Mouse (Mus musculus): ENCODE data around the gene Immp2l. TPM values are rescaled to one million over a fixed set of nuclear protein-coding genes. Genes with fewer than 3 reads are reported as not detected.

Gene Immp2l
- total and polyA plus RNA-seq, 2 experiments from 2014 or later: 1.7 to 10.9 TPM

DNA sequence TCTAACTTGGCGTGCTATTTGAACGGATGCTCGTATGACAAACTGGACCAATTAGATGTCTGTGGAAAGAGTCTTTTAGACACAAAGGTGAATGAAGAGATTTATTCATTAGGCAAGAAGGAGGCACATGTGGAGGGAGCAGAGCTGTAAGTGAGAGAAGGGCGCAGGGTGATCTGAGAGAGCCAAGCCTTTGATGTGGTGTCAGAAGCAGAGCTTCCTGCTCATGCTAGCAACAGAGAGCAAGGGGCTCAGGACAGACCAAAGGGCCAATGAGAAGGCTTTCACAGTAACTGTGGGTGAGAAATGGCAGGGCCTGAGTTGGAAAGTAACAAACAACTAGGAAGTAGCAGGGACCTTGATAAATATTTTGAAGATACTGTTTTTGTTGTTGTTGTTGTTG is 143.9 kb downstream of the Immp2l start:
- H3K4me1 ChIP-seq (ENCODE audit: insufficient read depth, low read length): no peaks in the 10 kb centered on the region
- no peak for DNase-seq (ENCODE audit: low spot score)
- H3K4me2 ChIP-seq (ENCODE audit: low read depth, low read length): no peak overlapping the region
- ATAC-seq: no peak
- no peak overlapping the region for H3K4me3 ChIP-seq (ENCODE audit: low read length)
- 85% methylated on average over 4 of the region's 4 CpGs for WGBS
- H3K9me3 ChIP-seq (ENCODE audit: low read length): no peaks in the 10 kb centered on the region
- no peak overlapping the region for H3K9ac ChIP-seq (replicated peaks; ENCODE audit: low read length)
- no peaks in the 10 kb centered on the region for H3K36me3 ChIP-seq (ENCODE audit: insufficient read depth, low read length)
- H3K27ac ChIP-seq: no peak overlapping the region
- no peak for TF ChIP-seq CTCF (IDR thresholded peaks at IDR 0.05; ENCODE audit: low read depth)
- no peaks in the 10 kb centered on the region for H3K27me3 ChIP-seq (ENCODE audit: insufficient read depth, low read length)

DNA sequence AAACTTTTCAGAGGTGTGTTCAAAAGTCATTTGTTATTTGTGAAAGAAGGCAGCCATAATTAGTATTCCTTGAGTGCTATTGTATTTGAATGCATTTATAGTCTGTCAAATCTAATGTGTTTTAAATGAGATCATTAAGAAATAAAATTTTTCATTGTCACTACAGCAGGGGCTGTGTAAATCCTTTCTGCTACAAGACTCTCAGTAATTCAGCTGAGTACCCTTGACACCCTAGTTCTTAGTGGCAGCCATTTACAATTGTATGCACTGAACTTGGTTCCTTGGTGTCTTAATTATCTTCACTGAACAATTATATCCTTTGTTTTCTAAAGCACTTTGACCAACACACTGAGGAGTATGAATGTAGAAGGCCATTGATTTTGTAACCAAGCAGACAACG is 146.2 kb downstream of the Immp2l start:
- no peaks in the 10 kb centered on the region for H3K4me1 ChIP-seq (ENCODE audit: insufficient read depth, low read length)
- H3K4me2 ChIP-seq (ENCODE audit: low read depth, low read length): no peak overlapping the region
- no peak for TF ChIP-seq CTCF (IDR thresholded peaks at IDR 0.05; ENCODE audit: low read depth)
- no peaks in the 10 kb centered on the region for H3K27me3 ChIP-seq (ENCODE audit: insufficient read depth, low read length)
- DNase-seq (ENCODE audit: low spot score): no peak
- no peak overlapping the region for H3K9ac ChIP-seq (replicated peaks; ENCODE audit: low read length)
- no peak overlapping the region for H3K4me3 ChIP-seq (ENCODE audit: low read length)
- WGBS: 37% methylated on average over 1 of the region's 1 CpGs
- H3K9me3 ChIP-seq (ENCODE audit: low read length): no peaks in the 10 kb centered on the region
- no peaks in the 10 kb centered on the region for H3K36me3 ChIP-seq (ENCODE audit: insufficient read depth, low read length)
- no peak overlapping the region for H3K27ac ChIP-seq
- ATAC-seq: no peak

DNA sequence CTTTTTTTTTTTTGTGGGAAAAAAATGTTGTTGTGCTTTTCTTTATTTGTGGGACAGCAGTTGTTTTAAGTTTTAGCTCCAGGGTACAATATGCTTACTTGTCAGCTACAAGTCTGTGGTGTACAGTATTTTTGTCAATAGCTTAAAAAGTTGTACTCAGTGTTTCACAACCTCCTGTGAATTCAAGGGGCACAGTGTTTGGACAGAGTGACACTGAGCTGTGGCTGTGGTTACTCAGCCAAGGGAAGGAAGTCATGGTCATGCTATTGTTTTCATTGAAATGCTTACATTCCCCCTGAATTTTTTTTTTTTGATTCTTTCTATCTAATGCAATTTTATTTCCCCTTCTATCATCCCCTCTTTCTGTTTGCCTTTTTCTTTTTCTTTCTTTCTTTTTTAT is 159.0 kb downstream of the Immp2l start:
- Histone ChIP-seq H3K4me1 (ENCODE audit: insufficient read depth, low read length) (no peaks in the 10 kb centered on the region), H3K27ac (no peak overlapping the region), H3K9ac (replicated peaks; ENCODE audit: low read length) (no peak overlapping the region), H3K27me3 (ENCODE audit: insufficient read depth, low read length) (no peaks in the 10 kb centered on the region), H3K9me3 (ENCODE audit: low read length) (no peaks in the 10 kb centered on the region), H3K4me3 (ENCODE audit: low read length) (no peak overlapping the region), H3K36me3 (ENCODE audit: insufficient read depth, low read length) (no peaks in the 10 kb centered on the region), H3K4me2 (ENCODE audit: low read depth, low read length) (no peak overlapping the region)
- ATAC-seq (no peak), DNase-seq (ENCODE audit: low spot score) (no peak)
- TF ChIP-seq CTCF (IDR thresholded peaks at IDR 0.05; ENCODE audit: low read depth): no peak

DNA sequence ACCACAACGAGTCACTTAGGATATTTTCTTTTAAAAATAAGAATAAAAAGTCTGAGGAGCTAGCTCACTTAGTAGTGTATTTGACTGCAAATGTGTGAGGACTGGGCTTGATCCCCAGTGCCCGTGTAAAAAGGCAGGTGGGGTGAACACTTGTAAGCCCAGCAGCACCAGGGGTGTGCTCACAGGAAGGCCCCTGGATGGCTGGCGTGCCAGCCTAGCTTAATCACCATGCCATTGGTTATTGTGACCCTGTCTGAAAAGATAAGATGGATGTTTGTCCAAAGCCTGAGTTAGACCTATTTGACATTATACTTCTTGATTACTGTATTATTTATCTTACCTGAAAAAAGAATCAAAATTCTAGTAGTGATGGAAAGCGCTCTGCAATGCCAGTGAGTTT is 161.2 kb downstream of the Immp2l start:
- no peaks in the 10 kb centered on the region for H3K4me1 ChIP-seq (ENCODE audit: insufficient read depth, low read length)
- H3K9ac ChIP-seq (replicated peaks; ENCODE audit: low read length): no peak overlapping the region
- H3K36me3 ChIP-seq (ENCODE audit: insufficient read depth, low read length): no peaks in the 10 kb centered on the region
- no peak overlapping the region for H3K4me2 ChIP-seq (ENCODE audit: low read depth, low read length)
- DNase-seq (ENCODE audit: low spot score) (no peak), ATAC-seq (no peak)
- TF ChIP-seq CTCF (IDR thresholded peaks at IDR 0.05; ENCODE audit: low read depth): no peak
- WGBS: 79% methylated on average over 4 of the region's 4 CpGs
- no peaks in the 10 kb centered on the region for H3K27me3 ChIP-seq (ENCODE audit: insufficient read depth, low read length)
- no peak overlapping the region for H3K27ac ChIP-seq
- H3K4me3 ChIP-seq (ENCODE audit: low read length): no peak overlapping the region
- no peaks in the 10 kb centered on the region for H3K9me3 ChIP-seq (ENCODE audit: low read length)

DNA sequence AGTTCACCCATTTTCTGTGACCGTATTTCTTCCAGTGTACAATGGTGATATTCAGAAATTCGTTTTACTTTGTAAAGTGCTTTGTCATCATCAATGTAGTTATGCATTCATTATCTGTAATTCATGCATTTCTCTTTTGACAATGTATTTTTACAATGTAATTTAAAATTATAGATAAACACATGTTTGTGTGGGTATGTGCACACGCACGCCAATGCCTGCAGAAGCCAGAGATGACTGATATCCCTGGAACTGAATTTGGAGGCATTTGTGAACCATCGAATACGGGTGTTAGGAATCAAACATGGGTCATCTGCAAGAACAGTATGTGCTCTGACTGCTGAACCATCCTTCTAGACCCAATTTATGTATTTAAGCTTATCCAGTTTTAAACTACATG is 161.6 kb downstream of the Immp2l start:
- Histone ChIP-seq H3K36me3 (ENCODE audit: insufficient read depth, low read length) (no peaks in the 10 kb centered on the region), H3K9ac (replicated peaks; ENCODE audit: low read length) (no peak overlapping the region), H3K27me3 (ENCODE audit: insufficient read depth, low read length) (no peaks in the 10 kb centered on the region), H3K4me1 (ENCODE audit: insufficient read depth, low read length) (no peaks in the 10 kb centered on the region), H3K4me2 (ENCODE audit: low read depth, low read length) (no peak overlapping the region), H3K4me3 (ENCODE audit: low read length) (no peak overlapping the region), H3K27ac (no peak overlapping the region), H3K9me3 (ENCODE audit: low read length) (no peaks in the 10 kb centered on the region)
- ATAC-seq (no peak), DNase-seq (ENCODE audit: low spot score) (no peak)
- TF ChIP-seq CTCF (IDR thresholded peaks at IDR 0.05; ENCODE audit: low read depth): no peak
- 93% methylated on average over 6 of the region's 6 CpGs for WGBS

DNA sequence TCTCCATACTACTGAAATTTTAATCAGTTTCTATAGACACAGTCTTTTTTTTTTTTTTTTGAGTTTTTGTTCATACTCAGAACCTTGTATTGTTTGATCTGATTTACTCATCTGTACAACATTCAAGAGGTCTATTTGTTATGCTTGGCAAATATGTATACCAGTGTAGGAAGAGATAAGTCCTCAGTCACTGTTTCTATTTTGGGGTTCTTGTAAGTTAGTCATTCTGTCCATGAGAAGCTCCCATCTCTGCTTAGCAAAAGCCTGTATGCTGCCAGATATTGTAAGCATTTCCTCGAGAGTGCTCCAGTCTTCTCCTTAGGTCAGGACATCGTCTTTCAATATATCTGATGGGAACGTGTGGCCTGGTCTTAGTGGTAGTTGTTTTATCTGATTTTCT is 168.9 kb downstream of the Immp2l start:
- no peak overlapping the region for H3K4me3 ChIP-seq (ENCODE audit: low read length)
- no peak overlapping the region for H3K9ac ChIP-seq (replicated peaks; ENCODE audit: low read length)
- H3K27ac ChIP-seq: no peak overlapping the region
- no peaks in the 10 kb centered on the region for H3K36me3 ChIP-seq (ENCODE audit: insufficient read depth, low read length)
- H3K9me3 ChIP-seq (ENCODE audit: low read length): no peaks in the 10 kb centered on the region
- DNase-seq (ENCODE audit: low spot score) (no peak), ATAC-seq (no peak)
- no peaks in the 10 kb centered on the region for H3K27me3 ChIP-seq (ENCODE audit: insufficient read depth, low read length)
- no peak for TF ChIP-seq CTCF (IDR thresholded peaks at IDR 0.05; ENCODE audit: low read depth)
- no peaks in the 10 kb centered on the region for H3K4me1 ChIP-seq (ENCODE audit: insufficient read depth, low read length)
- no peak overlapping the region for H3K4me2 ChIP-seq (ENCODE audit: low read depth, low read length)
- 87% methylated on average over 3 of the region's 3 CpGs for WGBS

DNA sequence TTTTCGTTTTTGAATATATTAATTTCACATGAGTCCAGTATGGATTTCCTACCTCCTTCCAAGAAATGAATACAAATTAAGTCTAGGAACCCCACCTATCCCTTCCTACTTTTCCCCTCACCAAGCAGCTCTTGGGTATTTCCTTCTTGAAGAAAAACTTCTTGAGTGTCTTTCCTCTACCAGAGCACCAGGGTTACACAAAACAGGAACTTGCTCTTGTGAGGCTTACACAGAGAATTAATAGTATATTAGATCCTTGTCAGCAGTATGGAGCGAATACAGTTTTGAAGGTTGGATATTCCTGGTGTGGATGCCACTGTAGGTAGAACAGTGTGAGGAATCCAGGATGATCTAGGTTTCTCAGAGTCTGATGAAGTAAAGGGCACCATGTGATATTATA is 172.5 kb downstream of the Immp2l start:
- H3K9ac ChIP-seq (replicated peaks; ENCODE audit: low read length): no peak overlapping the region
- WGBS: 94% methylated on average over 2 of the region's 2 CpGs
- no peak overlapping the region for H3K27ac ChIP-seq
- no peaks in the 10 kb centered on the region for H3K4me1 ChIP-seq (ENCODE audit: insufficient read depth, low read length)
- ATAC-seq (no peak), DNase-seq (ENCODE audit: low spot score) (no peak)
- H3K27me3 ChIP-seq (ENCODE audit: insufficient read depth, low read length): no peaks in the 10 kb centered on the region
- H3K4me3 ChIP-seq (ENCODE audit: low read length): no peak overlapping the region
- no peak for TF ChIP-seq CTCF (IDR thresholded peaks at IDR 0.05; ENCODE audit: low read depth)
- H3K36me3 ChIP-seq (ENCODE audit: insufficient read depth, low read length): no peaks in the 10 kb centered on the region
- H3K4me2 ChIP-seq (ENCODE audit: low read depth, low read length): no peak overlapping the region
- no peaks in the 10 kb centered on the region for H3K9me3 ChIP-seq (ENCODE audit: low read length)

All from hindbrain, postnatal 0 days (tissue).